Mouse (Mus musculus) CD4-positive, CD25-positive, alpha-beta regulatory T cell, adult 2 months (primary cell): ENCODE measurements at regions not wholly inside any gene's neighbourhood (a gene's known extent, or its start where the extent isn't known, plus 50 kb on each side); places are given as distances from the start of the nearest gene placed in this dataset.
"Not testable (repeated sequence)": the region's sequence is repeated elsewhere in the genome, so short reads cannot be mapped to it uniquely, and the experiment has no call there.

Experiments
- DNase-seq: peaks from one replicate; pipeline ENCODE4 v3.0.0-alpha.2; 2012; ENCODE audit warnings: low read depth, low spot score

DNA sequence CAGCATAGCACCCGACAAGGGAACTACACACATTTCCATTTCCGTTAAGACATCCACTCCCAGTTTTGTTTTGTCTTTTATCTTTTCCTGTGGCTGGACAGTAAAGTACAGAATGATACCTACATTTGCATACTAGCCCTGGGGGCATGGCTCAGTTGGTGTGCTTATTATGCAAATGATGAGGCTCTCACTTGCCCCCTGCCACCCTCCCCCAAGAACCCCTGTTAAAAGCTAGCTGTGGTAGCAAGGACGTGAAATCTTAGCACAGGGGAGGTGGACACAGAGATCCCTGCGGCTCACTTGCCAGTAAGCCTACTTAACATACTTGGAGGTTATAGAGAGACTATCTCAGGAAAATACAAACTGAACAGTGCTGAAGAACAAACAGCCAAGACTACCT is 375.2 kb upstream of the B3galt2 start:
- DNase-seq, result no peak

DNA sequence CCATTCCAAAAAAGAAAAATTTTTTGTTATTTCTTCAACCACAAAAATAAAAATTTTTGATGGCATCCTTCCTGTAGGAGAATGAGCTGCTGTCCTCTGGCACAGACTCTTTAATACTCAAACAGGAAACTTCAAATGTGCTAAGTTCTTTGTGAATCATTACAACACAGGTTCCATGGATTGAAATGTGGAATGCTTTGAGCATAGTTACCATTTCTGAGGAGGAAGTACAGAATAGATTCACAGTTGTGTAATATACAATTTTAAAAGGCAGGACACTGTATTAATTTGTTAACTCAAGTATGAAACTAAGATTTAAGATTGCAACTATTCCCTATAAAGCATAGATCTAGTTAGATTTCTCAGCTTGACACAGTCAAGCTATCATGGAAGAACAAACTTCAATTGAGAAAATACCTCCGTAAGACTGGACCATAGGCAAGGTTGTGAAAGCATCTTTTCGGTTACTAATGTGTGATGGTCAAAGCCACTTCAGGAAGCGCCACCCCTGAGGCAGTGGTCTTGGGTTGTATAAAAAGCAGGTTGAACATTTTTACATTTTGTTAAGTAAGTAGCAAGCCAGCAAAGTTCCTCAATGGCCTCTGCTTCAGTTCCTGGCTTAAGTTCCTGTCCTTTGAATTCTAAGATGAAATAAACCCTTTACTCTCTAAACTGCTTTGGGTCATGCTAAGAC is 354.0 kb upstream of the B3galt2 start:
- DNase-seq, result no peak

- no peak for DNase-seq
Measured at GRCm38 (mm10) chr1:143287448-143287847, 353.0 kb upstream of the B3galt2 start.

DNA sequence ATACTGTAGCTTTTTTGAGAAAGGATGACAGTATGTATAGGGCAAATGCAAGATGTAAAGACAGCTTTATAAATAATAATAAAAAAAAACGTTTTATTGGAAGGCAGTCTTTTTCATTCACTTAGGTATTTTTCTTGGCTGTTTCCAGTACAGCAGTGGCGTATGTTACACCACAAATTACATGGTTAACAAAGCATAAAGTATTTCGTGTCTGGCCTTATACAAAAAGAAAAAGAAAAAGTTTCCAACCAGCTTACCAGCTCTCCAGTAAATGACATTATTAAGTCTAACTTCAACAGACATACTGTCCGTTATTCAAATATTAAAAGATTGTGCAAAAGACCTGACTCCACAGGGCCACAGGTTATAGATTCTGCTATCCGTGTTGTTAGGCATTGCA is 343.9 kb upstream of the B3galt2 start:
- no peak for DNase-seq

- no peak for DNase-seq
Measured at GRCm38 (mm10) chr1:143307379-143307778, 333.1 kb upstream of the B3galt2 start.

DNA sequence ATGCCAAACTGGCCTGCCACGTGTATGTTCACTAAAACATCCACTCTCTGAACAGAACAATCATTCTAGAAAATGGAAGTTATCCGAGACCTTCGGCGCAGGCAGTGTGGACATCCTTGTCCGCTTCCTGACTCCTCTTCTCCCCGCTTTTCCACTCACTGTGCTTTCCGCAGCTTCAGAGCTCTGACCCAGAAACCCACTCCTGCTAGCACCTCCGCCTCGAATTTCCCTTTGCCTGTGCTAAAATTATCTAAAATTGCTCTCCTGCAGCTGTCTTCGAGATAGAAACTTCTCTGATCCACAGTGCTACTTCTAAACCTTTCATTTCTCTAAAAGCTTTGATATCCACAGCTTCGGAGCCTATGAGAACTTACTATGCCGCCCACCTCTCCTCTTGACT is 322.1 kb upstream of the B3galt2 start:
- no peak for DNase-seq

DNA sequence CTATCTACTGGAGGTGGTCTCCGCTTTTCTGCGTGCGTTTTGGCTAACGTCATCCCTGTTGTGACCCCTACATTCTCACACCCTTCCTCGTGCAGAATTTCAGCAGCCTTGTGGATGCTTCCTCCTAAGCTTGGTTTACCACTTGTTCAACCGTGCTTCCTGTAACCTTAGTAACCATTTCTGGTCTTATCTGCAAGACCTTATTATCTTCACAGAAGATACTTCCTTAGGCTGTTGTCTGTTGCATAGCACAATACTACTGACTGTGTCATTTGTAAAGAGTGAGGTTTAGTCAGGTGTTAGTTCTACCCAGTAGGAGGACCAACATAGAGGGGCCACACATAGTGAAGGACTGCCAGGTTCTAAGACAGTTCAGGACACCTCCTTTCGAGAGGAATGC is 320.9 kb upstream of the B3galt2 start:
- DNase-seq, result no peak

DNA sequence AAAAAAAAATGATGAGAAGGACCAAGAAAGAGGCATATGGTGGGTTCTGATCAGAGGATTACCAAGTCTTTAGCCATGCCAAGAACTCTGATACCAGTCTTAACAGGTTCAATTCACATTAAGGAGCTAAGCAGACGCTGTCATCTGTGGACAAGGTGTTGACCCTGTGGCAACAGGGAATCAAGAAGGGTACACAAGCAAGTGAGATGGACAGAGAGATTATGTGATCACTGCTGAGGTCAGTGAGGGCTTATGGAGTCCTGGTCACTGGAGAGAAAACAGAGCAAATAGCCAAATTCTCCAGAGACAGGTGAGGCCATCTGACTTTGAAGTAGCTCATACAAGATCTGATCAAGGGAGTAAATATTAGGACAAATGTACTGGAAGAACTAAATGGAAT is 289.1 kb upstream of the B3galt2 start:
- DNase-seq, result no peak

GRCm38 (mm10) chr1:143360256-143360655 is 280.2 kb upstream of the B3galt2 start:
- DNase-seq, result not testable (repeated sequence)

DNA sequence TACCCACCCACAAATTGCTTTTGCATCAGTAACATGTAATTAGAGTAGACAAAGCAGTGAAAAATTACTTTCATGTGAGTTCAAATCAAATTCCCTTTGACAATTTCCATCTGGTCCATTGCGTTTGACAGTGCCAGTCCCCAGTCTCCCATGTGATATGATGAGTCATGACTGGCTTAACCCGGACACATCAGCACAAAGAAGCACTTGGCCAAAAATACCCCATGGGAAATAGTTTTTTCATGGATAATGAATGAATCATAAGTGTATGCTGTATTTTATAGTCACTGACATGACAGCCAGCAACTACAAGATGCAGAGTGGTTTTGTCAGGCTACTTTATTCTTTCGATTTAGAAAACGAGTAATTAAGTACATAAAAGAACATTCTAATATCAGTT is 248.6 kb upstream of the B3galt2 start:
- no peak for DNase-seq
